ENCODE assay signal across 19 mouse cellular contexts in the genomic region with DNA sequence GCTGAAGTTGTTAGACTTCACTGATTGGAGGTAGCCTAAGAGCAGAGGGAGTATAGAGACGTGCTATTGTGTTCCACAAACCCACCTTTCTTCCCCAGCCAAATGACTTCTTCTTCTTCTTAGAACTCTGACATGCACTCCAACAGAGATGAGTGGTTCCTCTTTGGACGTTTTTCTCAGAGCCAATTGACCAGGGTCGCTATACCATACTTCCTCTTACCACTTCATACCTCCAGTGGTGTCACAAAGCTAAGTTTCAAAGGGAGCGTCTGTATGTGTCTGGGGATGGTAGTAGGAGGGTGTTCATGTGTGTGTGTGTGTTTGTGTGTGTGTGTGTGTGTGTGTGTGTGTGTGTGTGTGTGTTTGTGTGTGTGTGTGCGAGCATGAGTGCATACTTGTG.
"Had no signal": no experiment of that assay in that cellular context is flagged by ENCODE, and none has a peak within 500 bp of the region (broad histone marks: within the 10 kb centered on the region; RNA-seq: fewer than 3 reads in every experiment).

No protein-coding gene starts in this region.

- ATAC-seq: intestine, embryonic 16.5 days; midbrain, embryonic 13.5 days; midbrain, embryonic 16.5 days had no signal

- H3K4me3 ChIP-seq: layer of hippocampus, adult 2 months; left cerebral cortex, adult 2 months; limb, embryonic 12.5 days; limb, embryonic 15.5 days; liver, embryonic 13.5 days; midbrain, embryonic 13.5 days had no signal

- DNase-seq: kidney, adult 2 months; kidney, postnatal 25 days; layer of hippocampus, adult 9-11 months; layer of hippocampus, postnatal 36 days; liver, embryonic 13.5 days; lung, adult 2 months; retina, postnatal 1 day; right cerebral cortex, postnatal 25 days; spleen, adult 18-20 months; thymus, adult 18-20 months; thymus, postnatal 36 days had no signal

- H3K27me3 ChIP-seq: limb, embryonic 12.5 days; limb, embryonic 15.5 days; liver, embryonic 13.5 days; midbrain, embryonic 13.5 days had no signal

- H3K9me3 ChIP-seq: limb, embryonic 12.5 days; limb, embryonic 15.5 days; liver, embryonic 13.5 days; midbrain, embryonic 13.5 days had no signal

- H3K4me1 ChIP-seq: liver, embryonic 13.5 days had no signal

- H3K36me3 ChIP-seq: limb, embryonic 12.5 days; limb, embryonic 15.5 days; liver, embryonic 13.5 days had no signal

- H3K4me2 ChIP-seq: limb, embryonic 12.5 days; limb, embryonic 15.5 days; liver, embryonic 13.5 days; midbrain, embryonic 13.5 days had no signal

- H3K27ac ChIP-seq: kidney, postnatal 0 days; left cerebral cortex, adult 2 months; limb, embryonic 12.5 days; limb, embryonic 15.5 days; liver, embryonic 13.5 days; midbrain, embryonic 13.5 days had no signal

- H3K9ac ChIP-seq: limb, embryonic 12.5 days; limb, embryonic 15.5 days; liver, embryonic 13.5 days; midbrain, embryonic 13.5 days had no signal
